15 mouse cellular contexts compared by ENCODE assay signal in genomic region chr8:114258685-114259084, GRCm38 (mm10). TPM values are rescaled to one million over a fixed set of nuclear protein-coding genes. Genes with fewer than 3 reads are reported as not detected.
DNase-seq lines count a peak whose midpoint lies in the region; ATAC-seq lines count a peak whose summit lies in the region.
"Had no signal": no experiment of that assay in that cellular context is flagged by ENCODE, and none has a peak within 500 bp of the region (broad histone marks: within the 10 kb centered on the region; RNA-seq: fewer than 3 reads in every experiment).

No protein-coding gene starts in this region.

- H3K27ac ChIP-seq in forebrain, embryonic 16.5 days (ENCODE audit: low read length), result no peak overlapping the region
- H3K27ac ChIP-seq in forebrain, embryonic 10.5 days, result no peak overlapping the region
- H3K27ac ChIP-seq in kidney, embryonic 16.5 days (ENCODE audit: low read length), result no peak overlapping the region
- H3K27ac ChIP-seq: liver, embryonic 14.5 days; midbrain, embryonic 13.5 days had no signal

- WGBS in forebrain, embryonic 16.5 days, result 49% methylated on average over 4 of the region's 4 CpGs
- WGBS in forebrain, embryonic 10.5 days, result 86% methylated on average over 4 of the region's 4 CpGs
- WGBS in kidney, embryonic 16.5 days, result 82% methylated on average over 4 of the region's 4 CpGs

- H3K9ac ChIP-seq in forebrain, embryonic 16.5 days (replicated peaks; ENCODE audit: low read depth, low read length), result no peak overlapping the region
- H3K9ac ChIP-seq in kidney, embryonic 16.5 days (replicated peaks; ENCODE audit: low read length), result no peak overlapping the region
- H3K9ac ChIP-seq: liver, embryonic 14.5 days; midbrain, embryonic 13.5 days had no signal

- no peaks in the 10 kb centered on the region for H3K36me3 ChIP-seq in forebrain, embryonic 16.5 days (ENCODE audit: control insufficient read depth, insufficient read depth)
- no peaks in the 10 kb centered on the region for H3K36me3 ChIP-seq in forebrain, embryonic 10.5 days (replicated peaks)
- H3K36me3 ChIP-seq in kidney, embryonic 16.5 days (ENCODE audit: insufficient read depth, low read length), result no peaks in the 10 kb centered on the region
- H3K36me3 ChIP-seq: midbrain, embryonic 13.5 days had no signal

- no peaks in the 10 kb centered on the region for H3K9me3 ChIP-seq in forebrain, embryonic 16.5 days (ENCODE audit: control insufficient read depth, low read length)
- no peaks in the 10 kb centered on the region for H3K9me3 ChIP-seq in forebrain, embryonic 10.5 days
- H3K9me3 ChIP-seq in kidney, embryonic 16.5 days (ENCODE audit: low read length), result no peaks in the 10 kb centered on the region
- H3K9me3 ChIP-seq: midbrain, embryonic 13.5 days had no signal

- no peaks in the 10 kb centered on the region for H3K27me3 ChIP-seq in forebrain, embryonic 16.5 days (replicated peaks; ENCODE audit: control insufficient read depth, insufficient read depth, low read length)
- H3K27me3 ChIP-seq in forebrain, embryonic 10.5 days (ENCODE audit: poor library complexity, severe bottlenecking), result no peaks in the 10 kb centered on the region
- H3K27me3 ChIP-seq in kidney, embryonic 16.5 days (ENCODE audit: insufficient read depth, low read length), result no peaks in the 10 kb centered on the region
- H3K27me3 ChIP-seq: midbrain, embryonic 13.5 days had no signal

- peaks cover 15% of the 10 kb centered on the region for H3K4me1 ChIP-seq in forebrain, embryonic 16.5 days (replicated peaks; ENCODE audit: control insufficient read depth, insufficient read depth, low read length)
- peaks cover 6% of the 10 kb centered on the region; the same call in 1 of the 2 replicates for H3K4me1 ChIP-seq in forebrain, embryonic 10.5 days
- no peaks in the 10 kb centered on the region for H3K4me1 ChIP-seq in kidney, embryonic 16.5 days (ENCODE audit: insufficient read depth, low read length)
- H3K4me1 ChIP-seq: midbrain, embryonic 13.5 days had no signal

- peak; percentile 65 for ATAC-seq in forebrain, embryonic 16.5 days
- no peak for ATAC-seq in kidney, embryonic 16.5 days (ENCODE audit: low FRiP score, low TSS enrichment)
- ATAC-seq: intestine, embryonic 16.5 days; midbrain, embryonic 13.5 days had no signal

- H3K4me3 ChIP-seq in forebrain, embryonic 16.5 days (replicated peaks; ENCODE audit: low read length), result no peak overlapping the region
- no peak overlapping the region for H3K4me3 ChIP-seq in forebrain, embryonic 10.5 days
- no peak overlapping the region for H3K4me3 ChIP-seq in kidney, embryonic 16.5 days (ENCODE audit: low read length)
- H3K4me3 ChIP-seq: midbrain, embryonic 13.5 days had no signal

- DNase-seq in forebrain, embryonic 10.5 days (ENCODE audit: extremely low spot score, low spot score), result no peak
- DNase-seq in left cerebral cortex, postnatal 4 days, result peak; percentile 87
- DNase-seq in left cerebral cortex, adult 11 months (ENCODE audit: low spot score), result no peak
- peak; percentile 97 for DNase-seq in cerebellum, adult 11 months
- DNase-seq in cerebellum, postnatal 4 days (ENCODE audit: low spot score in 2 of 2), result peak; percentile 20 to 67
- no peak for DNase-seq in yolk sac, embryonic 10.5 days (ENCODE audit: low spot score)
- DNase-seq: adrenal gland, postnatal 10 days; kidney, postnatal 36 days had no signal

- intact Hi-C loops in left cerebral cortex, postnatal 4 days (cut with DNase I), result no loop called here

- H3K4me2 ChIP-seq in forebrain, embryonic 16.5 days (ENCODE audit: low read length), result no peak overlapping the region
- no peak overlapping the region for H3K4me2 ChIP-seq in kidney, embryonic 16.5 days (replicated peaks; ENCODE audit: low read depth, low read length)
- H3K4me2 ChIP-seq: midbrain, embryonic 13.5 days had no signal

RNA-seq across cellular contexts. Expression of gene Vat1l, which starts 53.3 kb away (rescaled TPM):
- polyA plus RNA-seq in forebrain, embryonic 16.5 days (2015; fragmentation: Nextera tagmentation; extraction: Ambion mirVana), result 22.5 and 41.3 TPM in 2 replicates
- polyA plus RNA-seq in forebrain, embryonic 10.5 days (2016; fragmentation: Nextera tagmentation; extraction: Ambion mirVana), result 7.4 and 8.9 TPM in 2 replicates
- total RNA-seq in left cerebral cortex, postnatal 4 days (2021), result 10 to 100 TPM; 54.7 to 71.8 TPM
- 4.1 TPM in 2 replicates for polyA plus RNA-seq in kidney, embryonic 16.5 days (2015; fragmentation: Nextera tagmentation; extraction: Ambion mirVana)
- total RNA-seq: common myeloid progenitor, adult 5-6 weeks; granulocyte monocyte progenitor cell, adult 5-6 weeks had no signal

Comparison
In these comparisons a context has a peak if more than half of its experiments do, and no peak if none do; other contexts are left out.
1. DNase-seq: peak in left cerebral cortex, postnatal 4 days (single experiment), cerebellum, adult 11 months (single experiment) and cerebellum, postnatal 4 days (2 of 2); none in forebrain, embryonic 10.5 days (single experiment), left cerebral cortex, adult 11 months (single experiment) and yolk sac, embryonic 10.5 days (single experiment).